In the genomic region with DNA sequence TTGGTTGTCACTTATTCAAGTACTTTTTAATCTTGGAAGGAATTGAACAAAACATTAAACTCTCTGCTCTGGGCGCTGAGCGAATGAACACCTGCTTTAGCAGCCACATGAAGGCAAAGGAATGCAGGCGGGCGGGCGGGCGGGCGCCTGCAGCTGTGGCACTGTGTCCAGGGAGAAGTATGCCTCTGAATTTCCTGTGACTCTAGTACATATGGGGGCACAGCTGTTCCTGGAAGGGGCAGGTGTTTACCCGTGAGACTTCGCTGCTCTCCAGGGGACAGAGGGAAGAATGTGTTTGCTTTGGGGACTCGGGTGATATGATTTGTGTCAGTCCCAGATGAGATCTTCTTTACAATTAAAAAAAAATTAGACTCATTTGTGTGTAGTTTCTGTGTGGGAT, we compare ENCODE assay signal across 20 mouse cellular contexts.
A peak's percentile ranks its signal among the peaks of the same experiment; 100 is the strongest.
DNase-seq lines count a peak whose midpoint lies in the region; ATAC-seq and TF ChIP-seq lines count a peak whose summit lies in the region.
"Had no signal": no experiment of that assay in that cellular context is flagged by ENCODE, and none has a peak within 500 bp of the region (broad histone marks: within the 10 kb centered on the region; RNA-seq: fewer than 3 reads in every experiment).

No protein-coding gene starts in this region.

- peak; percentile 76 for ATAC-seq in embryonic facial prominence, embryonic 14.5 days (ENCODE audit: low read depth)
- ATAC-seq in limb, embryonic 12.5 days (ENCODE audit: insufficient number of reproducible peaks, insufficient read depth, low FRiP score, low TSS enrichment, low read depth): no peak
- no peak for ATAC-seq in midbrain, embryonic 11.5 days (ENCODE audit: low FRiP score)
- ATAC-seq in megakaryocyte, adult 5-6 weeks (ENCODE audit: poor library complexity, severe bottlenecking): no peak

- peak; percentile 14 for DNase-seq in kidney, adult 11 months
- DNase-seq in kidney, postnatal 10 days: no peak
- DNase-seq in embryonic facial prominence, embryonic 14.5 days (ENCODE audit: low spot score): peak; percentile 72
- peak; percentile 78 for DNase-seq in thymus, adult 2 months
- DNase-seq in midbrain, embryonic 11.5 days (ENCODE audit: low spot score, missing footprints): no peak
- DNase-seq in lung, postnatal 4 days: no peak
- DNase-seq: adrenal gland, postnatal 14 days; cerebellum, adult 9-11 months; gastrocnemius, postnatal 36 days; liver; lung, adult 2 months; lung, postnatal 36 days; right cerebral cortex, adult 18-20 months had no signal

- H3K9ac ChIP-seq in embryonic facial prominence, embryonic 14.5 days (ENCODE audit: low read depth, low read length): no peak overlapping the region
- H3K9ac ChIP-seq in limb, embryonic 12.5 days (replicated peaks): no peak overlapping the region
- no peak overlapping the region for H3K9ac ChIP-seq in midbrain, embryonic 11.5 days (ENCODE audit: low read length)

- H3K4me1 ChIP-seq in embryonic facial prominence, embryonic 14.5 days (ENCODE audit: control insufficient read depth, insufficient read depth, low read length): peaks cover 12% of the 10 kb centered on the region
- peaks cover 43% of the 10 kb centered on the region for H3K4me1 ChIP-seq in limb, embryonic 12.5 days (replicated peaks)
- peaks cover 35% of the 10 kb centered on the region for H3K4me1 ChIP-seq in thymus, adult 2 months (replicated peaks; ENCODE audit: control insufficient read depth, insufficient read depth, low read length)
- H3K4me1 ChIP-seq in midbrain, embryonic 11.5 days (ENCODE audit: control insufficient read depth, insufficient read depth, low read length): no peaks in the 10 kb centered on the region
- H3K4me1 ChIP-seq: midbrain, embryonic 10.5 days had no signal

- TF ChIP-seq POLR2A in thymus, adult 2 months (IDR thresholded peaks at IDR 0.05; ENCODE audit: control insufficient read depth, extremely low read depth, insufficient read depth, low read length, poor library complexity): no peak

- 0 out of 2 replicates have a peak overlapping the region, but pooled peaks have one; percentile 39 for H3K27ac ChIP-seq in embryonic facial prominence, embryonic 14.5 days (replicated peaks; ENCODE audit: low read depth, low read length)
- peak overlapping the region; percentile 62 for H3K27ac ChIP-seq in limb, embryonic 12.5 days
- no peak overlapping the region; the same call in 1 of the 2 replicates for H3K27ac ChIP-seq in thymus, adult 2 months (ENCODE audit: control insufficient read depth, insufficient read depth, low read length)
- no peak overlapping the region for H3K27ac ChIP-seq in midbrain, embryonic 11.5 days (ENCODE audit: low read depth, low read length)
- H3K27ac ChIP-seq: forebrain, embryonic 10.5 days; heart, embryonic 10.5 days; kidney, postnatal 0 days; midbrain, embryonic 10.5 days had no signal

- no peak for TF ChIP-seq CTCF in thymus, adult 2 months (IDR thresholded peaks at IDR 0.05; ENCODE audit: borderline replicate concordance, control insufficient read depth, extremely low read depth, insufficient read depth, low read length, poor library complexity)

- H3K4me3 ChIP-seq in embryonic facial prominence, embryonic 14.5 days (ENCODE audit: low read depth, low read length): no peak overlapping the region
- no peak overlapping the region for H3K4me3 ChIP-seq in limb, embryonic 12.5 days (replicated peaks)
- no peak overlapping the region for H3K4me3 ChIP-seq in thymus, adult 2 months (ENCODE audit: control insufficient read depth, insufficient read depth, low read length)
- H3K4me3 ChIP-seq in midbrain, embryonic 11.5 days (ENCODE audit: low read depth, low read length): no peak overlapping the region
- H3K4me3 ChIP-seq: forebrain, embryonic 10.5 days; heart, embryonic 10.5 days; midbrain, embryonic 10.5 days had no signal

- no peak overlapping the region for H3K4me2 ChIP-seq in embryonic facial prominence, embryonic 14.5 days (ENCODE audit: low read depth, low read length)
- no peak overlapping the region for H3K4me2 ChIP-seq in limb, embryonic 12.5 days
- H3K4me2 ChIP-seq in midbrain, embryonic 11.5 days: no peak overlapping the region

- H3K36me3 ChIP-seq in embryonic facial prominence, embryonic 14.5 days (ENCODE audit: control insufficient read depth, insufficient read depth, low read length): peaks cover 39% of the 10 kb centered on the region
- peaks cover 42% of the 10 kb centered on the region for H3K36me3 ChIP-seq in limb, embryonic 12.5 days
- H3K36me3 ChIP-seq in thymus, adult 2 months (ENCODE audit: control insufficient read depth, insufficient read depth, low read length): no peaks in the 10 kb centered on the region
- no peaks in the 10 kb centered on the region for H3K36me3 ChIP-seq in midbrain, embryonic 11.5 days (ENCODE audit: control insufficient read depth, insufficient read depth, low read length)
- H3K36me3 ChIP-seq: forebrain, embryonic 10.5 days; midbrain, embryonic 10.5 days had no signal

- WGBS in embryonic facial prominence, embryonic 14.5 days: 42% methylated on average over 10 of the region's 10 CpGs
- WGBS in limb, embryonic 12.5 days: 58% methylated on average over 10 of the region's 10 CpGs
- 2% methylated on average over 10 of the region's 10 CpGs for WGBS in thymus, adult 2 months
- WGBS in midbrain, embryonic 11.5 days: 83% methylated on average over 10 of the region's 10 CpGs

- H3K27me3 ChIP-seq in embryonic facial prominence, embryonic 14.5 days (replicated peaks; ENCODE audit: control insufficient read depth, insufficient read depth, low read length): no peaks in the 10 kb centered on the region
- H3K27me3 ChIP-seq in limb, embryonic 12.5 days: no peaks in the 10 kb centered on the region
- H3K27me3 ChIP-seq in thymus, adult 2 months (ENCODE audit: control insufficient read depth, insufficient read depth, low read length): no peaks in the 10 kb centered on the region
- no peaks in the 10 kb centered on the region for H3K27me3 ChIP-seq in midbrain, embryonic 11.5 days (ENCODE audit: control insufficient read depth, insufficient read depth, low read length)
- H3K27me3 ChIP-seq: CH12.LX had no signal

- peaks cover 9% of the 10 kb centered on the region; the same call in 1 of the 2 replicates for H3K9me3 ChIP-seq in embryonic facial prominence, embryonic 14.5 days (ENCODE audit: control insufficient read depth, low read length)
- peaks cover 9% of the 10 kb centered on the region for H3K9me3 ChIP-seq in limb, embryonic 12.5 days
- no peaks in the 10 kb centered on the region for H3K9me3 ChIP-seq in midbrain, embryonic 11.5 days (ENCODE audit: control insufficient read depth, low read length)
- H3K9me3 ChIP-seq: forebrain, embryonic 10.5 days; heart, embryonic 10.5 days had no signal

Comparison
In these comparisons a context has a peak if more than half of its experiments do, and no peak if none do; other contexts are left out.
1. DNase-seq: peak in kidney, adult 11 months (single experiment), embryonic facial prominence, embryonic 14.5 days (single experiment) and thymus, adult 2 months (single experiment); none in kidney, postnatal 10 days (single experiment), midbrain, embryonic 11.5 days (single experiment) and lung, postnatal 4 days (0 of 2).
2. H3K27ac ChIP-seq: peak in embryonic facial prominence, embryonic 14.5 days (single experiment) and limb, embryonic 12.5 days (single experiment); none in thymus, adult 2 months (single experiment) and midbrain, embryonic 11.5 days (single experiment).